Mouse (Mus musculus) cerebellum, postnatal 36 days (tissue): ENCODE measurements at regions not wholly inside any gene's neighbourhood (a gene's known extent, or its start where the extent isn't known, plus 50 kb on each side); places are given as distances from the start of the nearest gene placed in this dataset.
A peak's percentile ranks its signal among the peaks of the same experiment; 100 is the strongest.

Source experiments
- DNase-seq, 2 experiments: peaks; one replicate each; pipeline ENCODE4 v3.0.0; 2021 to 2022; ENCODE audit warnings: mixed read lengths in 2 of 2

DNA sequence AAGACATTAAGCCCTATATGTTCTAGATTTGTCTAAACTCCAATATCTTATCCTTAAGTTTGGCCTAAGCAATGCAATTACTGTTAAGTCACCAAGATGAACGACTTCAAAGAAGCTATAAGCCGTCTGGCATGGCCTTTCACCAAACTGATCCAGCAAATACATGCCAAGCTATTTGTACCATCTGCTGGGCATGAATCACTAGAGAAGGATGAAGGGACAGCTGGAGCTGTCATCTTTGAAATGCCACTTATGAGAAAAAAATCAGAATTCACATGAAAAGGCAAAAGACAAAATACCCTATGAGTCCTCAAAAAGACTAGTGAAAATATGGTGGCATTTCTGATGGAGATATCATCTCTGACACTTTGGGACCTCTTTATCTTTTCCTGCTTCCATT lies 430.3 kb upstream of the Steap1 start:
- peak; percentile 14 to 16 for DNase-seq

DNA sequence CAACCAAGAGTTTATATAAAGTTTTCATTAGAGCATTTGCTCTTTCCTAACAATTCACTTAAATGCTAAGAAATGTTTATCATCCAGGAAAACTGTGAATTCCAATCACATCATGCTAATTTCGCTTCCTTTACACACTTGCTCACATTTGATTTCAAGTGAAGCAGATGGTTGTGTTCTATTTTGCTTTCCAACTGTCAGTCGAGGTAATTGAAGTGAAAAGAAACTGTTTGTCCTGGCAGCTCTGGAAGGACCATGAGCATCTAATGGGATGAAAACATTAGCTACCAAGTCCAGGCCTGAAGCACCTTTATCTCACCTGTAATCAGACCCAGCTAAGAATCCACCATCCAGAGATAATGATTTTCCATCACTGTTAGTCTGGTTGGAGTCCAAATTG lies 418.9 kb upstream of the Steap1 start:
- DNase-seq = no peak

DNA sequence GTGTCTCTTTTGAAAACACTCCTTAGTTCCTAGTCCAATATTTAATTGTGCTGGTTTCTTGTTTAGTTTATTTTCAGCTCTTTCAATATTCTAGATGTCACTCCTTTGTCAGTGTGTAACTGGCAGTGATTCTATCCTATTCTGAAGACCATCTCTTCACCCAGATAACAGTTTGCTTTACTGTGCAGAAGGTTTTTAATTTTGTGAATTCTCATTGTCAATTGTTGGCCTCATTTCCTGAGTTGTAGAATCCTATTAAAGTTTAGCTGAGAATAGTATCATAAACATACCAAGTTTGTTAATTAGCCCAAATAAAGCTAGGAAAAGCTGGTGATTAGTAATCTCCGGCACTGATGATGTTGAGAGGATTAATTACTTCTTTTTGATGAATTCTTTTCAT lies 418.4 kb upstream of the Steap1 start:
- no peak for DNase-seq
